Mouse (Mus musculus): ENCODE data around the gene Prg4. TPM values are rescaled to one million over a fixed set of nuclear protein-coding genes. Genes with fewer than 3 reads are reported as not detected.

Prg4 gene
- 1 to 10 TPM; 1.1 to 3.2 TPM for total RNA-seq (2021)
- long read RNA-seq, experiment 1, result 0 reads
- long read RNA-seq, experiment 2, result 0 reads

DNA sequence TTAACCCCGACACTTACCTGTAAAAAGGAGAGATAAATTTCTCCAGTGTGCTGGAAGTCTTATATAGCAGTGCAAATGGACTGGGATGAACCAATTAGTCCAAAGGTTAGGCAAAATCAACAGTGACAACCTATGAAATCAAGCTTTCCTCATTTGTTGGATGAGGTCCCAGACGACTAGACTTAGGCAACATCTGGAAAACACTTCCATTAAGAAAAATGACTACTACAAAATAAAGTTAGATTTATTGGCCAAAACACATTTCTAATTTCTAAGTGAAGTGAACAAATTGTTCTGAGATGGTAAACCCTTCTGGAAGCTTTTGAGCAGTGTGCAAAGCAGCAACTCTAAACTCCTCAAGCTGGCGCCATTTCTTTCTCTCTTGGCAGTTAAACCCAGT lies at the start of gene Prg4:
Gene Prg4, minus strand, starts transcription at position 34 of the 400 bp plus-strand sequence.
- DNase-seq (ENCODE audit: low spot score in 2 of 2), result no peak

- no peak for DNase-seq (ENCODE audit: low spot score in 2 of 2)
These were observed 47.1 kb upstream of the Prg4 start for GRCm38 (mm10) chr1:150513041-150513440.

DNA sequence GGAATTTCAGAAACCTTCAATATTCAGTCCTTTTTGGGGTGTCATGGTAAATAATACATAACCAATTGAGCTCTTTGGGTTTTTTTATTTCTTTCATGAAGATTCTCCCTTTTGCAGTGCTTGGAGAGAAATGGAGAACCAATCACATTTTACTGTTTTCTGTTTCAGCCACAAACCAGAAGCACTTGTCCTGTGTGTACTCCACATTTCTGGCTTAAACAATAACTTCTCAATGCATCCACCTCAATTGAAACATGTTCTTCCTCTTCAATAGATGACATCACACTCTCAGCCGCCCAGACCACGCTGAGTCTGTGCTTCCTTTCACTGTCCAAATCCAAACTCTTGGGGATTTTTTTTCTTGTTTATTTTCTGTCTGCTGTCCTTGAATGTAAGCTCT lies 39.8 kb upstream of the Prg4 start:
- DNase-seq (ENCODE audit: low spot score in 2 of 2), result no peak

DNA sequence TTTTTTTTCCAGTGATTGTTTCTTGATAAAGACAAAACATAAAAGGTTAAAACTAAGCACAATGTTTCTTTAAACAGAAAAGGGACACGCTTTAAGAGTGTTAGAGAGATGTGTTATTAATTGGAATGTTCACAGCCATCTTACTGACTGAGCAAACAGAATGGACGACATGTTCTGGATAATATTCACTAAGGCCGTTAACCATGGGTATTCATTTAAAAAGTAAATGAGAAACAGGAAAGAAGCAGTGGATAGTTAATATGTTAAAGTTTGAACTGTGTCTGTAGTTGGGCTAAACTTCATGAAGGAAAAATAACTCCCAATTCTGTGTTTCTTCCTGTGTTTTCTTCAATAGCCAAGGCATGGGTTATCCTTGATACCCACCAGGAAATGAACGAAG lies 37.4 kb upstream of the Prg4 start:
- DNase-seq (ENCODE audit: low spot score in 2 of 2), result no peak

GRCm38 (mm10) chr1:150498177-150498576 lies 32.2 kb upstream of the Prg4 start:
- DNase-seq (ENCODE audit: low spot score in 2 of 2), result no peak

DNA sequence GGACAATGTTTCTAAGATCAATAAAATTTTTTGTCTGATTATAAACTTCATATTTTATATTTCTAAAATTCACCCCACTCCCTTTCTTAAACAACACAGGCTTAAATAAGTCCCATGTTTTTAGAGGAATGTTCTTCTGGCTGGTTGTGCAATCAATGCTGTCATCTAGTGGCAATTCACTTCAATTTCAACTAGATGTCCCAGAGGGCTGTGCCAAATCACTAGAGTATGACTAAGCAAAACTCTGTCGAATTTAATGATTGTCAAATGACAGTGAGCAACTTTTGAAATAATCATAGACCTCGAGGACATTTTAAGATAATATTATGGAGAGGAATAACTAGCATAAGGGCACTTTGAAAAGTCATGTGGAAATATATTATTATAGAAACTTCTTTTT lies 31.7 kb upstream of the Prg4 start:
- no peak for DNase-seq (ENCODE audit: low spot score in 2 of 2)

- no peak for DNase-seq (ENCODE audit: low spot score in 2 of 2)
These were observed 30.8 kb upstream of the Prg4 start for GRCm38 (mm10) chr1:150496626-150497302.

DNA sequence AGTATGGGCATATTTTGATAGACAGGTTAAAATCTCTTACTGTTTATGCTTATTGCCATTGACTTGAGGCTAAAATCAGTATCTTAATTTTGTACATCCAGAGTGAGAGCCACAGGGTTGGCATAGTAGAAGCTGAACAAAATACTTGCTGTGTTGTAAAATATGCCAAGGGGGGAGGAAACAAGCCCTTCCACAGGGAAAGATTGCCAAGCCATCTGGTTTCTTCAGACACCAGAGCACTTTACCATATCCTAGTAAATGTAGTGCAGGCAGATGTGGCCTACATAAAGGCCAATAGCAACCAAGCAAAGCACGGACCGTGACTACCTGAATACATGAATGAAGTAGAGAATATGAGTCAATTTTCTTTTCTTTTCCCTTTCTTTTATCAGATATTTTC lies 23.2 kb upstream of the Prg4 start:
- DNase-seq (ENCODE audit: low spot score in 2 of 2), result no peak

DNA sequence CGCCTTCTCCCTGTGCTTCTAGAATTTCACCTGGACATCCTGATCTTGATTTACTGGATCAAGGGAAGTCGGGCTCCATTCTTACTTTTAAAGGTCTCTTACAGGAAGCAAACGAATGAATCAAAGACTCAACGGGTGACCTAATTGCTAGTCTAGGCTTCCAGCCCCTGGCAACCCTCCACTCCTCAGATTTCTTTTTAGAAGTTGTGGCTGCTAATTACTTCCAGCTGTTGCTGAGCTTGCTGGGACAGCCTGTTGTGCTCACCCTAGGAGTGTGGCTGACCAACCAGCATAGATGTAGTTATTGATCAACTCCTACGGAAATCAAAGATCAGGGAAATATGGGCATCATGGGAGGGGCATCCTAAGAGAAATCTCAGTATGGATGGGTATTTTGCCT lies 14.7 kb upstream of the Prg4 start:
- DNase-seq (ENCODE audit: low spot score in 2 of 2), result no peak

DNA sequence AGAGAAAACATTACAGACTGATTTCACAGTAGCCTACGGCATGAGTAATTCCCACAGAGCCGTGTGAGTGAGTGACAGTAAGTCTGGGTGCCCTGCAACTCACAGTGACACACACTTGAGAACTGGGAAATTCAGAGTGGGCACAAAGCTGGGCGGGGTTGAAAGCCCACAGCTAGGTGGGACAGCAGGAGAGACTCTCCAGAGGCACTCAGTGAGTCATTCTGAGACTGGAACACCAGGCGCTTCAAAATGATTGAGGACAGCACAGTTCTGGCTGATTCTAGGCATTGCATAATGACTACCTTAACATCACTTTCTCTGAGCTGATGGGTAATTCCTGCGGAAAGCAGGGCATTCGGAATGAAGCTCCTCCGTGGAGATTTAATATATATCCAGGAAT lies 6.6 kb upstream of the Prg4 start:
- DNase-seq (ENCODE audit: low spot score in 2 of 2), result no peak

DNA sequence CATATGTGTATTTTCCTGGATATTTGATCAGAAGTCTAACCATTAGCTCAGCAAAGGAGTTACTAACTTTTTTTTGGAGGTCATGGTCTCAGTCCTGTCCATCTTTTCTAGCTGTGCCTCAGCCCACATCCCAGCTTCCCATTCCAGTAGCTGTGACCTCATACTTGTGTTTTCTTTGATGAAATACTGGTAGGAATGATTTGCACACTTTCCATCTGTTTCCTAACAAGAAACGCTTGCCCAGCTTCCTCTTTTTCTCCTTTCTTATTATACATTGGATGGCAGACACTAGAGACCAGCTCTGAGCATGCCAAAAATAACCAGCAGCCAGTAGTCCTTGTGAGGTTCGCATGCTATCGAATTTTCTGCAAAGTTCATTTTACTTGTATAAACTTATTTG lies 4.0 kb upstream of the Prg4 start:
- no peak for DNase-seq (ENCODE audit: low spot score in 2 of 2)

- DNase-seq (ENCODE audit: low spot score in 2 of 2), result no peak
These were observed 601 bp downstream of the Prg4 start for GRCm38 (mm10) chr1:150465364-150465763.

GRCm38 (mm10) chr1:150463691-150464090 lies 2.3 kb downstream of the Prg4 start:
- no peak for DNase-seq (ENCODE audit: low spot score in 2 of 2)

GRCm38 (mm10) chr1:150463068-150463467 lies 2.9 kb downstream of the Prg4 start:
- no peak for DNase-seq (ENCODE audit: low spot score in 2 of 2)

- DNase-seq (ENCODE audit: low spot score in 2 of 2), result no peak
These were observed 5.4 kb downstream of the Prg4 start for GRCm38 (mm10) chr1:150460595-150460994.

DNA sequence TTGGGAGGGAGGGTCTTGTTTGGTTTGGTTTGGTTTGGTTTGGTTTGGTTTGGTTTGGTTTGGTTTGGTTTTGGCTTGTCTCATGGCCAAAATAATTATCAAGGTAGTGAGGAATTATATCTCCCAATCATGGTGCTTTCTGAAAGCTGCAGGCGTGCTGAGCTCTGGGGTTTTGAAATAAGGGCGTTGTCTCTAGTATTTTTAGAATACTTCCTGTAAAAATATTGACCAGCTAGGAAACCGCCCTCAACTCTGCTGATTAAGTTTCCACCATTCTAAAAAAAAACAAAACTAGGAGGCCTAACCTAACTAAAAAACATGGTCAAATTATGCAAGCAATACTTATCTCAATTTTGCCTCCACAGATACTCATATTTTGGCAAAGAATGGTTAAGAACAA lies 6.4 kb downstream of the Prg4 start:
- no peak for DNase-seq (ENCODE audit: low spot score in 2 of 2)

DNA sequence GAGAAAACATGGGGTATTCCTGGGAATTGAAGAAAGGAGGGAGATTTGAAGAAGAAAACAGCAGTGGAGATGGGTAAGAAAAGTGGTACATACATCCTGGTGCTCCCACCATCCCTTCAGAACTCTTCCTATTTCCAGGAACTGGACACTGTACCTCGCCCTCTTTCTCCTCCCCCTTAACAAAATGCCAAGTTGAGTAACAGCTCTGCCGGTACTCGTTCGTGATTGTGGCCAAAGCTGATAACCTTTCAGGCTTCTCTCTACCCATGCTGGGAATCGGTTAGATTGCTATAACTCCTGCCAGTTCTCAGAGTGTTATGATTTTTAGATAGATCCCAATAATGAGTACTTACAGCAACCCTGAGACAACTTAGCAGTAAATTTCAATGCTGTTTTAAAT lies 7.0 kb downstream of the Prg4 start:
- no peak for DNase-seq (ENCODE audit: low spot score in 2 of 2)

DNA sequence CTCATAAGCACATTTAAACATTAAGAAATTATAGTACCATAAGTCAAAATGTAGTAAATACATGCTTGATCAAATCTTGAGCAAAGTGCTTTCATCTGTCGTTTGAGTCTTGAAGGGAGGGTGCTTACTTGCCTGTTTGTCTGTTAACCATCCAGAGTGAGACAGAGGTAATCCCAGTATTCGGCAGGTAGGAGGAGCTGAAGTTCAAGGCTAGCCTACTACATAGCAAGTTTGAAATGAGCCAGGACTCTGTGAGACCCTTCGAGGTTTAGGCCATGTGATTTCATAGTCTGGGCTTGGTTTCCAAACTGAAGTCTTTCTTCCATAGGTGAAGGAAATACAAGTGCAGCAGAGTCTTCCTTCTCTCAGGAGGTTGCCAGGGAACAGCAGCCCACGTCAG lies 24.2 kb downstream of the Prg4 start:
- no peak for DNase-seq (ENCODE audit: low spot score in 2 of 2)

DNA sequence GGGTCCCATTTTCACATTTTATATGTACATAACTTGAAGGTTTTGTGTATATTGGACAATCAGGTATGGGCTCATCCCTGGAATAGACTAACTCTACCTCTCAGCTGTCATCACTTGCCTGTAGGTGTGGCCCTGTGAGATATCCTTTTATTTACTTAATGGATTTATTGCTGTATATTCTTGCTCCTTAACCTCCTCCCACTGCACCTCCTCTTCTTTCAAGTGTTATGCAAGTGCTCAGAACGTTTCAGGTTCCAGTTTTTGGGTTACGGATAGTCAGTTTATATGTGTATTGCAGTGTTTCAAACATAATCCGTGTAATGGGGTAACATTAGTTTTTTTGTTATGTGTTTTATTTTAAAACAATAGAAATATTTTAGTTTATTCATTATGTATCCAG lies 27.3 kb downstream of the Prg4 start:
- no peak for DNase-seq (ENCODE audit: low spot score in 2 of 2)

- DNase-seq (ENCODE audit: low spot score in 2 of 2), result no peak
These were observed 39.7 kb downstream of the Prg4 start for GRCm38 (mm10) chr1:150426216-150426615.

DNA sequence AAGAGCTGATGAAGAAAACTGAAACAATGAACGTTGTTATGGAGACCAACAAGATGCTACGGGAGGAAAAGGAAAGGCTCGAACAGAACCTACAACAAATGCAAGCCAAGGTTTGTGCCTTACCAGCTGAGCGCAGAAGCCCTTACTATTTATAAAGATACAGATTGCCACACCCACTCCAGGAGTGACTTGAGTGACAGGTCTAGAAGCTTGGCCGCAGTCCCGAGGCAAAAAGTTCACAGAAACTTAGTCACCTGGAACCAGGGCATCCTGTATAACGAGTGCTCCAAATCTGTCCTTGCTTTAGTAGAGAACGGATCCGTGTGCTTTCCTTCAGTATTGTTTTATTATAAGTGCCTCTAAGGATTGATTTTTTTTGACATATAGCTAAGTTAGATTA lies 40.3 kb downstream of the Prg4 start:
- DNase-seq (ENCODE audit: low spot score in 2 of 2), result no peak

DNA sequence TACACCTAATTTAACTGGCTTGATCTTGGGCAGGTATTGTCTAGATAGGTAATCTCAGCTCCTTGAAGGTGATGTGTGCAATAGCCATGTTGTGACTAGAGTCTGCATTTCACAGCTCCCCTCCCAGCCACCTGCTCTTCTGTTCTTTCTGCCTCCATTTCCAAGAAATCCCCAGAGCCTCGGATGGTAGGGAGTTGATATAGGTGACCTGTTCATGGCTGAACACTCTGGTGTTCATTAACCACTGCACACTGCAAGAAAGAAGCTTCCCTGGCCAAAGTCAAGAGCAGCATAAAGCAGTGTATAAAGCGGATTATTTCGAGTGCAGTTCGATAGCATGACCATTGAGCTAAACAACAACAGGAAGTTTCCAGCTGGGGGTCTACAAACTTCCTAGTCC lies 47.5 kb downstream of the Prg4 start:
- DNase-seq (ENCODE audit: low spot score in 2 of 2), result no peak

- no peak for DNase-seq (ENCODE audit: low spot score in 2 of 2)
These were observed 50.0 kb downstream of the Prg4 start for GRCm38 (mm10) chr1:150416006-150416405.

DNA sequence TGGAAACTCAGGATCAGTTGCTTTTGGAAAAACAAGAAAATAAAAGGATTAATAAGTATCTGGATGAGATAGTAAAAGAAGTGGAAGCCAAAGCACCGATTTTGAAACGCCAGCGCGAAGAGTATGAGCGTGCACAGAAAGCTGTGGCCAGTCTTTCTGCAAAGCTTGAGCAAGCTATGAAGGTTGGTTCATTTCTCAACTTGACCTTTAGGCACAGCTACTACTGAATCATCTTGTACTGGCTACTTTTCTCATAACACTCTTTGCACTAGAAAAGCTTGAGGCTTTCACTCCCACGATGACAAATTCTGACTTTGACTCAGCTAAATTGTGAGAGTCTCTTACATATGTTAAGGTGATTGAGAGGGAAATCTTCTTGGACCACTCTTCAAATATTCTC lies 56.0 kb downstream of the Prg4 start:
- no peak for DNase-seq (ENCODE audit: low spot score in 2 of 2)

Data from adrenal gland, postnatal 4 days (tissue).